Comparison of ENCODE assay signal across 19 mouse cellular contexts in the genomic region with DNA sequence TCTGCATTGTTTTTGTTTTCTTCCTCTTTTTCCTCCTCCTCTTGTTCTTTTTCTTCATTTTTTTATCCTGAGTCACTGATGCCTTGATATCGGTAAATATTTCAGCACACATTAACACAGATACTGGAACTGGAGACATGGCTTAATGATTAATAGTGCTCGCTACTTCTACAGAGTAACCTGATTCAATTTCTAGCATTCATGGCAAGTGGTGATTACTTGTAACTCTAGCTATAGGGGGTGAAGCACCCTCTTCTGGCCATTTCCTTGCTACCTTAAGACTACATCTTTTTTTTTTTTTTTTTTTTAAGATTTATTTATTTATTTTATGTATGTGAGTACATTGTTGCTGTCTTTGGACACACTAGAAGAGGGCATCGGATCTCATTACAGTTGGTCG. TPM values are rescaled to one million over a fixed set of nuclear protein-coding genes. Genes with fewer than 3 reads are reported as not detected.
DNase-seq lines count a peak whose midpoint lies in the region; ATAC-seq and TF ChIP-seq lines count a peak whose summit lies in the region.
"Had no signal": no experiment of that assay in that cellular context is flagged by ENCODE, and none has a peak within 500 bp of the region (broad histone marks: within the 10 kb centered on the region; RNA-seq: fewer than 3 reads in every experiment).

No protein-coding gene starts in this region.

- WGBS in liver, adult 2 months, result 28% methylated on average over 4 of the region's 4 CpGs
- 95% methylated on average over 4 of the region's 4 CpGs for WGBS in liver, embryonic 11.5 days

- peak; percentile 19 for DNase-seq in CD4-positive, CD25-positive, alpha-beta regulatory T cell, adult 2 months (ENCODE audit: low read depth, low spot score)
- peak; percentile 90 for DNase-seq in liver, adult 2 months (ENCODE audit: extremely low read depth, low read depth, low spot score)
- DNase-seq in liver, embryonic 11.5 days (ENCODE audit: low spot score), result no peak
- DNase-seq in brain, embryonic 14.5 days (ENCODE audit: low read depth), result peak; percentile 31
- DNase-seq in kidney, postnatal 36 days, result peak; percentile 4 to 55
- no peak for DNase-seq in adrenal gland, postnatal 25 days
- no peak for DNase-seq in urinary bladder, adult 18-20 months (ENCODE audit: low spot score in 2 of 2)
- DNase-seq: cerebellum, postnatal 10 days; gastrocnemius, postnatal 36 days; heart, postnatal 36 days; lung, postnatal 14 days; spleen, adult 18-20 months had no signal

- H3K27me3 ChIP-seq in liver, adult 2 months (ENCODE audit: control insufficient read depth, insufficient read depth, low read length), result no peaks in the 10 kb centered on the region
- H3K27me3 ChIP-seq in liver, embryonic 11.5 days (replicated peaks; ENCODE audit: control insufficient read depth, insufficient read depth, low read length), result no peaks in the 10 kb centered on the region
- H3K27me3 ChIP-seq: heart, embryonic 13.5 days; limb, embryonic 12.5 days; megakaryocyte, embryonic 14.5 days; neural tube, embryonic 12.5 days had no signal

- H3K79me2 ChIP-seq in liver, adult 2 months (ENCODE audit: control insufficient read depth, insufficient read depth, low read length), result no peaks in the 10 kb centered on the region

- ATAC-seq in CD4-positive, CD25-positive, alpha-beta regulatory T cell, adult 4 months, result no peak
- no peak for ATAC-seq in liver, embryonic 11.5 days (replicated peaks; ENCODE audit: low FRiP score)
- ATAC-seq: forebrain, embryonic 14.5 days had no signal

- no peak overlapping the region for H3K4me2 ChIP-seq in liver, embryonic 11.5 days
- H3K4me2 ChIP-seq: heart, embryonic 13.5 days; limb, embryonic 12.5 days; neural tube, embryonic 12.5 days had no signal

- no peaks in the 10 kb centered on the region for H3K9me3 ChIP-seq in liver, embryonic 11.5 days (ENCODE audit: control insufficient read depth, low read length)
- H3K9me3 ChIP-seq: embryonic facial prominence, embryonic 10.5 days; heart, embryonic 13.5 days; limb, embryonic 12.5 days; megakaryocyte, embryonic 14.5 days; neural tube, embryonic 12.5 days had no signal

- H3K36me3 ChIP-seq in liver, adult 2 months (ENCODE audit: control insufficient read depth, insufficient read depth, low read length), result peaks cover 51% of the 10 kb centered on the region
- H3K36me3 ChIP-seq in liver, embryonic 11.5 days (ENCODE audit: control insufficient read depth, insufficient read depth, low read length), result peaks cover 54% of the 10 kb centered on the region

- TF ChIP-seq POLR2A in liver, adult 2 months (IDR thresholded peaks at IDR 0.05; ENCODE audit: extremely low read depth, insufficient read depth, low read length), result no peak
- no peak for TF ChIP-seq POLR2A in brain, embryonic 14.5 days (IDR thresholded peaks at IDR 0.05; ENCODE audit: borderline replicate concordance, extremely low read depth, insufficient read depth, insufficient read length, poor library complexity, severe bottlenecking)

- no peak overlapping the region for H3K4me3 ChIP-seq in liver, adult 2 months (ENCODE audit: insufficient read depth, low read depth, low read length)
- H3K4me3 ChIP-seq in liver, embryonic 11.5 days (ENCODE audit: low read depth, low read length), result no peak overlapping the region
- H3K4me3 ChIP-seq: embryonic facial prominence, embryonic 10.5 days; heart, embryonic 13.5 days; limb, embryonic 12.5 days; megakaryocyte, embryonic 14.5 days; neural tube, embryonic 12.5 days had no signal

- H3K9ac ChIP-seq in liver, adult 2 months (ENCODE audit: low read depth, low read length), result no peak overlapping the region
- H3K9ac ChIP-seq in liver, embryonic 11.5 days (ENCODE audit: low read depth, low read length), result no peak overlapping the region
- H3K9ac ChIP-seq: heart, embryonic 13.5 days; limb, embryonic 12.5 days; neural tube, embryonic 12.5 days had no signal

- H3K4me1 ChIP-seq in liver, adult 2 months (ENCODE audit: control insufficient read depth, insufficient read depth, low read length), result peaks cover 9% of the 10 kb centered on the region
- H3K4me1 ChIP-seq in liver, embryonic 11.5 days (replicated peaks; ENCODE audit: control insufficient read depth, insufficient read depth, low read length), result no peaks in the 10 kb centered on the region
- H3K4me1 ChIP-seq: embryonic facial prominence, embryonic 10.5 days; heart, embryonic 13.5 days; limb, embryonic 12.5 days; neural tube, embryonic 12.5 days had no signal

- peak overlapping the region; percentile 28 for H3K27ac ChIP-seq in liver, adult 2 months (replicated peaks; ENCODE audit: insufficient read depth, low read depth, low read length)
- no peak overlapping the region for H3K27ac ChIP-seq in liver, embryonic 11.5 days (ENCODE audit: low read depth, low read length)
- H3K27ac ChIP-seq: embryonic facial prominence, embryonic 10.5 days; heart, embryonic 13.5 days; limb, embryonic 12.5 days; neural tube, embryonic 12.5 days had no signal

- no peak for TF ChIP-seq CTCF in liver, adult 2 months (IDR thresholded peaks at IDR 0.05; ENCODE audit: low read depth, low read length)
- no peak for TF ChIP-seq CTCF in brain, embryonic 14.5 days (IDR thresholded peaks at IDR 0.05; ENCODE audit: borderline replicate concordance, extremely low read depth, insufficient read depth, insufficient read length)

RNA-seq across cellular contexts. Expression of gene Nup160, which starts 23.9 kb away (rescaled TPM):
- 10 to 100 TPM; 22.5 to 34.3 TPM for polyA plus RNA-seq in CD4-positive, CD25-positive, alpha-beta regulatory T cell, adult 4 months (2017; shearing (Covaris generic))
- total RNA-seq in liver, adult 2 months (2014; rRNA removed), result 9.6 and 13.7 TPM in 2 replicates
- 1.3 and 3.1 TPM in 2 replicates for polyA plus RNA-seq in liver, adult 2 months (2012; rRNA removed)
- 83.8 and 88.0 TPM in 2 replicates for polyA plus RNA-seq in liver, embryonic 11.5 days (2014; fragmentation: Nextera tagmentation; extraction: Ambion mirVana)
- 23.1 and 24.1 TPM in 2 replicates for polyA plus RNA-seq in brain, embryonic 14.5 days (2012; rRNA removed)
- total RNA-seq in adrenal gland, postnatal 25 days (2021), result 19.7 and 23.4 TPM in 2 replicates

RNA-seq across cellular contexts. Expression of gene Fnbp4, which starts 44.2 kb away (rescaled TPM):
- polyA plus RNA-seq in CD4-positive, CD25-positive, alpha-beta regulatory T cell, adult 4 months (2017; shearing (Covaris generic)), result 100 to 1,000 TPM; 107 to 114 TPM
- 17.6 and 17.9 TPM in 2 replicates for total RNA-seq in liver, adult 2 months (2014; rRNA removed)
- 6.6 and 13.4 TPM in 2 replicates for polyA plus RNA-seq in liver, adult 2 months (2012; rRNA removed)
- polyA plus RNA-seq in liver, embryonic 11.5 days (2014; fragmentation: Nextera tagmentation; extraction: Ambion mirVana), result 94.5 and 102 TPM in 2 replicates
- polyA plus RNA-seq in brain, embryonic 14.5 days (2012; rRNA removed), result 97.7 and 124 TPM in 2 replicates
- total RNA-seq in adrenal gland, postnatal 25 days (2021), result 65.2 and 72.0 TPM in 2 replicates

Comparison
In these comparisons a context has a peak if more than half of its experiments do, and no peak if none do; other contexts are left out.
1. DNase-seq: peak in CD4-positive, CD25-positive, alpha-beta regulatory T cell, adult 2 months (single experiment), liver, adult 2 months (single experiment), brain, embryonic 14.5 days (single experiment) and kidney, postnatal 36 days (2 of 2); none in liver, embryonic 11.5 days (single experiment), adrenal gland, postnatal 25 days (single experiment) and urinary bladder, adult 18-20 months (0 of 2).